Mouse (Mus musculus) lung, postnatal 10 days (tissue): ENCODE results near the gene Cyp2j5.
A peak's percentile ranks its signal among the peaks of the same experiment; 100 is the strongest.
"Not testable (repeated sequence)": the region's sequence is repeated elsewhere in the genome, so short reads cannot be mapped to it uniquely, and the experiment has no call there.

Experiments
- DNase-seq: peaks from one replicate; pipeline ENCODE4 v3.0.0; 2021

Cyp2j5 gene

DNA sequence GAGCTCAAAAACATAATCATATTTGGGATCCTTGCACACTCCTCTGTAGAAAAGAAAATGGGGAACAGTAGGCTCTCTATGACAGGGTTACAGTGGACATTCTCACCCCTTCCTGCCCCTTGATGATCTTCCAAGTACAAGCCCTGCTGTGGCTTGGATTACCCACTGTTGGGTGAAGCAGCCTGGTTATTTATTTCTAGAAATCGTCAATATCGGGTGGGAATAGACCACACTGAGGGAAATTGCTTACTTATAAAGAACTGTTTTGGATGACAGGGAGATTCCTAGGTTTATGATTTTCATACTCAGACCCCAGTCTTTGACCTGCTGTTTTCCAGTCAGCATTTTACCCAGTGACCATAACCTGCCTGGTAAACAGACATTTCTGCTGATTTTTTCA, at the start of gene Cyp2j5:
TSS of gene Cyp2j5 (minus strand) at position 164 of the 400 bp plus-strand sequence.
- DNase-seq: no peak

DNA sequence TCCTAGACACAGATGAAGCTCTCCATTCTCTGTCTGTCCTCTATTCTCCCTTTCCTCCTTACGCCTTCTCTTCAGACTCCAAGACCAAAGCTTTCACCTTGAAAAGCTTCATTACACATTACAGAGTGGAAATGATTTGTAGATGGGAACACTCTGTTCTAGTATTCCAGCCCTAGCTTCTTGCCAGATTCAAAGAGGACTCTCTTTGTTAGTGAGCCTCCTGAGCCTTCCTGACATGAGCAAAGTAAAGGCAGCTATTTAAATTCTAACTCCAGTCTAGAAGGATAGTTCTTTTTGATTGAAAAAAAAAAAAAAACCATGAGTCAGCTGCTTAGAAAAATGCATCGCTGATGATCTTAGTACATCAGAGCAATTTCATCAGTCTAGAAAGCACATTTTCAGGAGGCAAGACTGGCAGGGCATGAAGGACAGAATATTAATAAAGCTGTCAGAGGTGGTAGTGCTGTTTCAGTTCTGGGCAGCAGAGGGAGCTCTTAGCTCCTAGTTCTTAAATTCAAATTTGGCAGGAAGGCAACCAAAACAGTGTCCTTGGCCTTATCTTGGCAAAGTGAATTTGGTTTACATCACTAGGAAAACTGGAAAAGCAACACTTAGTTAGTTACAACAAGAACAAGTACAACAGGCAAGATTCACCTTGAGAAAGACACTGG, 41.5 kb upstream of the Cyp2j5 start:
- peak; percentile 61 for DNase-seq

DNA sequence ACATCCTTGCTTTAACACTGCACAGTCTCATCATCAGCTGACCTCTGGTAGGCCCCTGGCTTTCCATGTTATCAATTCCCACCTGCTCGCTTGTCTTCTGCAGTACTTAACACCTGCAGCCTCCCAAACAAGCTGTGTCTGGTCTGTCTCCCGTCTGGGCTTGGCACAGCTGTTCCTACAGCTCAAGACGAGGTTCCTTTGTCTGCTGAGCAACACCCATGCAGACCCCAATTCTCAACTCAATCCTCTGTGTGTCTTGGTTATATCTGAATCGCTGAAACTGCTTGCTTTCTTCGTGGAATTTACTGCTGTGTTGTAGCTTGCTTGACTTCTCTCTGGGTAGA, 34.2 kb upstream of the Cyp2j5 start:
- no peak for DNase-seq

DNA sequence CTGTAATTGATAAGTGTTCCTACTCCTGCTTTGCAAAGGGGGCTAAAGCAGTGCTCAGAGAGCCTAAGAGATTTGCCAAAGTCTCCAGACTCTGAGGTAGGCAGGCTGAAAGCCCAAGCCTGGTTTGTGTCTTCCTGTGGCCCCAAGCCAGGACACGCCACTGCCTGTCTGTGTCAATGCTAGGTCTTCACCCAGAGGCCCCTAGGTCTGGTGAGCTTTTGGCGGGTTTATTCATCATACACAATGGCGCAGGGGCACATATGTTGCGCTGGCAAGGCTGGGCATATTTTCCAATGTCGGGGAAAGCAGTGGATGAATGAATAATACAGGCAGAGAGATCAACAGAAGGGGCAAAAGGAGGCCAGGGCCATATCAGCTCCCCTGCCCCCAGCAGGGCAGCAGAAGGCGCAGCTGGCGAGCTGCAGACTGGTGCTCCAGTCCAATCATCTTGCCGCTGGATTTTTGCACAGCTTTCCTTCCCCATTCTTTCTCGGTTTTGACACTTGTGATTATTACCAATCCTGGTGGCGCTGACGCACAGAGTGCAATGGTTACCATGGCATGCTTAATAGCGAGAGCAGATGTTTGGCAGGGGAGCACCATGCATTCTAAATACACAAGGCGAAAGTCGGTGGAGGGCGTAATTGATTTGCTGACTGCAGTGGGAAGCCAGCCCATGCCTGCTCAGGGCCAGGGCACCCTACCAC, 33.7 kb upstream of the Cyp2j5 start:
- peak; percentile 31 for DNase-seq

DNA sequence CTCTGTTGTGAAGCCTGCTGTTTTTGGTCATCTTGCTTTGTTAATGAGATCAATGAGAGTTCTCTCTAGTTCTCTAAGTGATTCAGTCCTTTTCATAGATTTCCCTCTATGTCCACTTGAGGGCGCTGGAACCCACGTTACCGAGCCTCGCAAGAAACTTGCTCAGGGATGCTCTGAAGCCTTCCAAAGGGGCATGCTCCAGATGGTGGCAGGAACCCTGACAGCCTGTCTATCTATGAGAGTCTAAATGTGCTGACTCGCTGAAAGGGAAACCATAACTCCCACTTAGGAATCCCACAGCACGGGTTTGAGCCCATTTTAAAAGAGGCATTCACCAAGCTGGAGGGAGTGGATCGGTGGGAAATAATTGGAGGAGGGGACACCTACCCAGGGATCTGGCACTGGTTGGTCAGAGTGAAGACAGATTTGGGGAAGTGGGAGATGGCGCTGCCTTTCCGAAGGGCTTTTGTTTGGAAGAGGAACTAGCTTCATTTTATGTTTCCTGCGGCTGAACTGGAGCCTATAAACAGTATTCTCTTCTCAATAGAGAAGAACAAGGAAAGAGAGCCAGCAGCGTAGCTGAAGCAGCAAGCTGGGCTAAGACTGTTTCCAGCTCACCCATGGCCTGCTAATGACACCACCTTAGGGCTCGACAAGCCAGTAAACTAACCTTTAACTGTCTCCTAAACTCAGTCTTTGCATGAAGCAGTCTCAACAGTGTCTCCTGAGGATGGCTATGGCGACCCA, 32.8 kb upstream of the Cyp2j5 start:
- peak; percentile 73 for DNase-seq

DNA sequence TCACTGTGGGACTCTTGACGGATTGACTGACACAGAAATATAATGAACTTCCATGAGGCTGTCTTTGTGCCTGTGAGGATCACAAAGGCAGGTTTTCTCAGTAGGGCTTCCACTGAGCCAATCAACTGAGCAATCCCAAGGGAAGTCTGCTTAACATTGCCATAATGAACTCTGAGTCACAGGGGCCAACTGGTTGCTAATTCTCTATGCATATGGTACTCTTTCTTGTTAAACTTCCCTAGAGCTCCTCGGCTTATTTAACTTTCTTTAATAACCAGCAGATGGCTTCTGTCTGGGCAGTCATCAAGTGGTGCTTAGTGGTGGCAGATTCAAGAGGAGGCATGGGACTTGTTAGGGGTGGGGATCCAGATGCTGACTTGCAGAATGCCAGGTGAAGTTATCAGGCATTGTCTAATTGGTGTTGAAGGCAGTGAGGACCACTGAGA, 23.4 kb upstream of the Cyp2j5 start:
- DNase-seq: no peak

DNA sequence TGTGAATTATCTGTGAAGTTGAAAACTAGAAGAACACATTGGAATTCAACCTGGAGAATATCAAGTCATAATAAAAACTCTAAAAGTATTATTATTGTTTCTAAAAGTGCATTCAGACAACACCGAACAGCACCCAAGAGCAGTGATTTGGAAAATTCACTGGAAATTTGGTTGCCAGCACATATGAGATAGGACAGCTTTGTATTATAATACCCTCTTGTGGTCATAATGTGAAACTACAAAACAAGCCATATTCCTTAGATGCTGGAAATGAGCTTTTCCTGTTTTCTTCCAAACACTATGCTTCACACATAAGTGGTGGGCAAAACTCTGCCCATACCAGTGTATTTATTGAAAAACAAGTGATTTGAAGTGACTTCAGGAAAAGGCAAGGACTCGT, 19.5 kb upstream of the Cyp2j5 start:
- no peak for DNase-seq

DNA sequence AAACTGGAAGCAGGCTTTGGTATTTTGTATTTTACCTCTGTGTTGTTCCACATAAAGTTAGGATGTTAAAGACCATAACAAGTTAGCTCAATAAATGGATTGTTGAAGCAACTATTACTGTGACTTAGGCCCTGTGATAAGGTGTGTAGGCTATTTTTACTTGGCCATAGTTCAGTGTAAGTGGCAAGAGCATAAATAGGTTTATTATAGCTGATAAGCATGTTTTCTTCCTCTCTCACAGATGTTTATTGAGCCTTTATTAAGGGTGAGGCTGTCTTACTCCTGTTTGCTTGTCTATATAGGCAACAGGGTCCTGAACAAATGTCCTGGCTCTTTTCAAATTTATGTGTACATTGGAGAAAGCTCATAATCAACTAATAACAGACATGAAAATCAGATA, 17.0 kb upstream of the Cyp2j5 start:
- no peak for DNase-seq

DNA sequence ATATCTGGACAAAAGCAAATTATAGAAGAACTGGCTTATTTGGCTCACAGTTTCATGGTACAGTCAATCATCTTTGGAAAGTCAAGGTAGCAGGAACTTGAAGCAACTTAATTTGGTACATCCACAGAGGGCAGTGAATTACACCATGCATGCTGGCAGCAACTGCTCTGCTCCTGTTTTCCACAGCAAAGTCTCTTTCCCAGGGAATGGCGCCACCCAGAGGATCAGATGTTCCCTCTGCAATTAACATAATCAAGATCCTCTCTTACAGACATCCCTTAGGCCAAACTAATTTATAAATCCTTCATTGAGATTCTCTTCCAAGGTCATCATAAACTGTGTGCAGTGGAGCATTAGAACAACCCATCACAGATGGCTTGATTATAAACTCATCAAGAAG, 16.3 kb upstream of the Cyp2j5 start:
- DNase-seq: peak; percentile 32

DNA sequence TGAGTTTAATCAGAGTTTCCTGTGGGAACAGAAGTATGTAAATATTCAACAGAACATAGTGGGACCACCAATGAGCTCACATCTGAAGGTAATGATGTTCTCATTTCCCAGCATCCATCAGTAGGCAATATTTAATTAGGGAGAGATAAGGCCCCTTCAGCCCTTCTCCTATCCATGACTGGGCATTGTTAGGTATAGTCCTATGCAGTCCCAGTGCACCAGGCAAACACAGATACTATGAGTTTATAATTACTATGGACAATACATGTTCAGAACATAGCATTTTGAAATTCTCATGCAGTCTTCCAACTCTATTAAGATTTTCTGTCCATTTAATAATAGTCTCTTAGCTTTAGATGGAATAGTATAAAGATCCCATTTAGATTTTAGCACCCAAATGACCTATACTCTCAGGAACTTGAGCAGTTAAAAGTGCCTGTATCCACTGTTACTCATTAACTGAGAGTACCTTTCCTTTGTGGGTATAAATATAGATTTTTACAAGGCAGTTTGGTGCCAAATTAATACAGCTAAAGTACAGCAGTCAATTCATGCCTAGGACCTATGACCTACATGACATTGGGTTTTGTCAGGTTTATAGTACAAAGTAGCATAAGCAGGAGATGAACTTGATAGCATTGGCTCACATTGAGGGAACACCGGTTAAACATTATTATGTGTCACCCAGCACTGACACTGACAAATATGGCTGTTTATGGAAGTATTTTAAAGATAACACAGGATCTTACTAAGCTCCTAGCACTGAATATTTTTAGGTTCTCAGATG, 907 bp upstream of the Cyp2j5 start:
- no peak for DNase-seq

DNA sequence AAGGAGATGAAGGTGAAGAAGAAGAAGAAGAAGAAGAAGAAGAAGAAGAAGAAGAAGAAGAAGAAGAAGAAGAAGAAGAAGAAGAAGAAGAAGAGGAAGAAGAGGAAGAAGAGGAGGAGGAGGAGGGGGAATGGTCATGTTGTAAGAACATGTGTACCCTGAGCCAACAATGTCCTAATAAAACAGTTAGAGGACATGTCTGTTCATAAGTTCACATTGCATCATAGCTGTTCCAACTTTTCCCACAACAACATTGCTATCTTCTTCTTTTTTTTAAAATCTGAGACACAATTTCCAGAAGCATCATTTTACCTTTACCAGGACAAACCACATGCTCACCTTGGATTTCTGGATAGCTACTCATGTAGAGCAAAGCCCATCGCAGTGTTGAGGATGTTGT, 28.5 kb downstream of the Cyp2j5 start:
- no peak for DNase-seq

DNA sequence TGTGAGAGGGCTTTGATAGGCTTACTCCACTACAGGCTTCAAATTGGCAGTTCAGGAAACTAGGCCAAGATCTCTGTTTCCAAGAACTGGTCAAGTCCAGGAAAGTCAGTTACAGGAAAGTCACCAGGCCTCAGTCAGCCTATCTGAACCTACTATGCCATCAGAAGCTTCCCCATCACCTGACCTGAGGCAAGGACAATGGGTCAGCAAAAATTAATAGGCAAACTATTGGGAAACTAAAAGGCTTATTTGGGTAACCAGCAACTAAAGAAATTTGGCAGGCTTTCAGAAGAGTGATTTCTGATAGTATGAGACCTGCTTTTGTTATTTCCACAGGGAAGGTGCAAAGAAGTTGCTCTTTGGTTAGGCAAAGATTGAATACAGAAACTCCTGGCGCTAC, 41.5 kb downstream of the Cyp2j5 start:
- no peak for DNase-seq

DNA sequence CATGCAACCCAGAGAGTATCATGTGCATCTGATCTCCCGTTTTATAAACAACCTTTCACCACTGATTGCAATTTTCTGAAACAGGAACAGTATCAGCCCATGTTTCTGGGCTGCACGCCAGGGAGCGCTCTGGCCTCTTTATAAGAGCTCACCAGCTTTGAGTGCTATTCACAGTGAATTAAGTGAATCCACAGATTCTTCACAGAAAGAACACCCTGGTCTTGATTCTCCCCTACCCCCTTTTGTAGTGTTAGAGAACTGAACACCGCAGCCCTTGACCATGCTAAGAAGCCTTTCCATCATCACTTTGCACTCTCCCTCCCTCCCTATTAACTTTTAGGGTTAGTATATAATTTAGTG, 72.2 kb downstream of the Cyp2j5 start:
- DNase-seq: no peak

DNA sequence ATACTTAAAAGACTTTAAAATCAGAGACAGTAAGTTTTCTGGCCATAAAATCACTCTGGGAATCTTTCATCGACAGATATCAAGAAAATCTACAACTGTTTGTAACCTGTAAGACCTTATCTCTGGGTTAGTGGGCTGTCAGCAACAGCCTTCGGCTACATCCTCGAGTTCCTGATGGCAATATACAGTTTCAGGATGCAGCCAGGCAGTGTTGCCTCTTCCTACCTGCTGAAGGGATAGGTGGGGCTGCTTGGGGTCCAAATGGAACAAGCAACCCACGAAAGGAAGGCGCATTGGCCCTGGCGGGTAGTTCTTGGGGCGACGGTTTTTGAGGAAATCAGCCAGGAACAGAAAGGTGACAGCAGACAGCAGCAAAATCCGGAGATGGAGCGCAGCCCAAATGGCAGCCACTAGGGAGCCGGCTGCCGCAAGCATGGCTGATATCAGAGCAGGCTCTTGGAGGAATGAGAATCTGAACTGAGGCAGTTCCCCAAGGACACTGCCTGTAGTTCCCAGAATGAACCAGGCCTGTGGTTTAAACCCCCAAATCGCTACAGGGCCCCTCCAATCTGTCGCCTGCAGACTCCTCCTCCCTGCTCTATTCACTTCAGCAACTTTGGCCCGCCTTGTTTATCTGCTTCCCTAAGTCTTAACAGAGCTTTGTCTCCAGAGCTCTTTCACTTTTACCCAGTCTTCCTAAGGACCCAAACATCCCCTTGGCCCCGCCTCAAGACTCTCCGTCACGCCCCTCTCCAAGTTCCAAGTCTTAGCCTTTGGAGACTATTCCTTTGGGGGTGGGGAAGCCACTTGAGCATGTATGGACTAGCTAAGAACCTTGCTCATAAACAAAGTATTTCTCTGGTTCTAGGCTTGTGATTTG, 72.8 kb downstream of the Cyp2j5 start, which contains the start of gene Cyp2j9:
TSS of gene Cyp2j9 (minus strand) at position 668 of the 880 bp plus-strand sequence.
- DNase-seq: peak; percentile 91

DNA sequence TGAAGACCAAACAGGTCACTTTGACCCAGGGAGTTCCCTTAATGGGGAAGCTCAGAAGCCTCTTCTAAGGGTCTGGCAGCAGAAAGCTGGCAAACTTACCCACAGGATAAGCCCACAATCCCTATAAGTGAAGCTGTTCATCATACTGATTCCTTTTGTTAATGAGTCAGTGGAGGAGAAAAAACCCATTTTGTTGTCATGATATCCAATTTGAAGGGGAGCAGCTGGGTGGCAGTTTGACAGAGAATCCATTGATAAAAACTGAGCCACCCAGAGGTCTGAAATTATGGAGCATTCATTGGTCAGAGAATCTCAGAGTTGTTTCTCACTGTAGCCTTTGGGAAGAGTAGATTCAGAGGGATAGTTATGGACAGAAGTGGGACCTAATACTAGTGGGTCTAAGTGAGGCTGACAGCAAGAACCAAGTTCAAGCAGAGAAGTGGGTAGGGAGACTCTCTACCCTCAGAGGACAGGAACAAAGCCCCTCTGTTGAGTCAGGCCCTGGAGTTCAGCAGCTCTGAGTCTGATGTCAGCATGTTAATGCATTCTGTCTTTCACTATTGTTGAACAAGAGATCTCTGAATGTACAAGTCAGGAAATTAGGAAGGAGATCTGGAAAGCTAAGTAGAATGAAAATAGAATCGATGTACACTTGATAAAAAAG, 82.4 kb downstream of the Cyp2j5 start:
- no peak for DNase-seq

DNA sequence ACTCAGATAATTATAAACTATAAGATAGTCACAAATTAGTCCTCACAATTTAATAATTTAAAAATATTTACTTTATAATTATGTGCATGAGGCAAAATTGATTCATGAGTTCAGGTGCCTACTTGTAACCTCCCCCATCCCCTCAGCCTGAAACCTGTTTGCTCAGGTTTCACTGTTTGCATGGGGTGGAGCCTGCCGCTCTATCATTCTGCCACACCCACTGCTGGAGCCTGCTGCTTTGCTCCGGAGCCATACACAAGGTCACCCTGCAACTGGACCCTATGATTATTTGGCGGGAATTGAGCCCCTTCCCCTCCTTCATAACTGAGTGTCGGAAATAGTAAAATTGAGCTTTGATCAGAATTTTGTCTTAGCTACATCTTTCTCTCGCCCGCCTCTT, 83.6 kb downstream of the Cyp2j5 start:
- DNase-seq: not testable (repeated sequence)
